Mouse (Mus musculus): ENCODE results near the gene Txnrd2. TPM values are rescaled to one million over a fixed set of nuclear protein-coding genes. Genes with fewer than 3 reads are reported as not detected.
A peak's percentile ranks its signal among the peaks of the same experiment; 100 is the strongest.

Txnrd2 gene
- total RNA-seq, 2 experiments from 2014 or later = 12.5 to 23.0 TPM

DNA sequence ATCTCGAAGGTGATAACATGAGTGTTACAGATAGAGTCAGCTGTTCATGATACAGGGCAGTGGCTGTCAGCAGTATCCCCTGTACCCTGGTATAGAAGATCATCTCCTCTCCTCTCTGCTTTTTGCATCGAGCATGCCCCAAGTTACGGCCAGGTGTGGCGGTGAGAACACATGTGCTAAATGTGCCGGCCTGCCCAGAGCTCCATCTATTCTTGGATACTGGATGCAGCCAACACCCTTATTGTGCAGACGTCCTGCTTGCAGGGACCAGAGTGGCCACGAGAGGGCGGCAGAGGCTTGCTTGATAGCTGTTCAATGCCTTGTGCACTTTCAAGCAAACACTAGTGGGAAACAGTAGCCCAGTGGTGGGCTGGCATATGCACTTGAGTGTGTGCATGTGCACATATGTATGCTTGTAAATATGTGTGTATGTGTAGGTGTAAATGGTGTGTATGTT is 17.2 kb downstream of the Txnrd2 start:
- peak; percentile 99 for ATAC-seq (replicated peaks; ENCODE audit: poor library complexity)

DNA sequence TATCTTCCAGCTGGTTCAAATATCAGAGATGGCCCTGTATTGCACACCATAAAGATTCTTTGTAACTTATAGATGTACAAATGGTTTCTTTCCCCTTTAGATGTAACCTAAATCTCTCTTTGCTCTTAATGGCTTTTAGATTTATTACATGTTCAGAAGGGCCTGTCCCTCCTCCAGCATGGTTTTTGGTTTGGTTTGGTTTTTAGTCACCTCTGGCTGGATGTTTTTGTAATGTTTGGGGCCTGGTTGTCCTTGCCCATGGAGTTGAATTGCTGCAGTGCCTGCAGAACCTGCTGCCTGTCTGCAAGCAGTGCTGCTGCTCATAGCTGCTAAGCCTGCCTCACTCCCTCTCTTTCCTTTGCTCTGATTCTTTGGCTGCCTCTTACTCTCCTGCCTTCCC is 21.1 kb downstream of the Txnrd2 start:
- no peak for ATAC-seq (replicated peaks; ENCODE audit: poor library complexity)

DNA sequence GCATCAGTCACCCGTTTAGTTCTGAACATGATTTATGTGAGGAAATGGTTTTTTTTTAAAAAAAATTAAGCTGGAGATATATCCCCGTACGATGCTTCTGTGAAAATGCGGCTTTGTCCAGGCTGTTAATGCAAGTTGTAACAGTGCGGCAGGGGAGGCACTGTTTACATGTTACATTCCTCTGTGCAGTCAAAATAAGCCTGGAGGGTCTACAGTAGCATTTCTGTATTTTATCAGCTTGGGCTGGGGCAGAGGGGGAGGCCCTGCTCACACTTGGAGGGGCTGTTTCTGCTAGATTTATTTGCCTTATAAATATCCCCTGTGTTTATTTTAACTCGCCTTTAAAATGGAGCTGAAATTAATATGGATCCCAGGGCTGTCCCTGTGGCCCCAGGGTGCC is 21.9 kb downstream of the Txnrd2 start:
- no peak for ATAC-seq (replicated peaks; ENCODE audit: poor library complexity)

DNA sequence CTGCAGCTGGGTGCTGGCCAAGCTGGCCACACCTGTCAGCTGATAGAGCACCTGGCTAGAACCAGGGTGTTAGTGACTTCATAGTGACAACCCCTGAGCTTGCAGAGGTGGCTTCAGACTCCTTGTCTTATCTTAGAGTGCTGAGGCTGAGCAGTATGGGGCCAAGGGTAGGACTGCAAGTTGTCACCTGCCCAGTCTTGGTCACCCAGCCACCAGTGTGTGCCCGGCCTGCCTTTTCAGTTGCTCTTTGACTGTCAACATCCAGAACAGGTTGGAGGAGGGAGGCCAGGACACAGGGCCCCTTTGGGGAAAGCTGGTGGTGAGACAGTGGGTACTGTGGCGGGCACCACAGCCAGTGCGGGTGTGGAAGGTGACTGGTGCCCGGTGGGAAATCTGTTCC is 22.8 kb downstream of the Txnrd2 start:
- no peak for ATAC-seq (replicated peaks; ENCODE audit: poor library complexity)

GRCm38 (mm10) chr16:18451486-18452181 is 25.4 kb downstream of the Txnrd2 start:
- no peak for ATAC-seq (replicated peaks; ENCODE audit: poor library complexity)

DNA sequence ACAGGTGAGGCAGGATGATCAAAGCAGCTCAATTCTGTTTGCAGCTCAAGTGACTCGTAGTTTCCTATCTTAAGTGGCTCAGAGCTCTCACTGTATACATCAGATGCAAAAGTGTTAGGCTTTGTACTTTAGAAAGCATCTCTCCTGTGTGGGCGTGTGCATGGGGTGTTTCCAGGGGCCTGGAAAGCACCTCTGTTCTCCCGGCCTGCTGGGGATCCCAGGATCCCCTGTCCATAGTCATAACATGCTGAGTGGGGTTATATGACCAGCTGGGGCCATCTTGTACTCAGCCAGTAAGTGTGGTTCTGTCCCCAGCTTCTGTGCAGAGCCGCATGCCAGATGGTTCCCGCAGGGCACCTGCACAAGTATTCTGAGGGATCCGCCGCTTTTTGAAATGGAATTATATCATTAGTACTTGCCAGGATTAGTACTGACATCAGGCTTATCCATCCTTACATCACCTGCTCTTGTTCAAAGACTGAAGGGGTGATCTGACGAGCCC is 26.2 kb downstream of the Txnrd2 start:
- no peak for ATAC-seq (replicated peaks; ENCODE audit: poor library complexity)

DNA sequence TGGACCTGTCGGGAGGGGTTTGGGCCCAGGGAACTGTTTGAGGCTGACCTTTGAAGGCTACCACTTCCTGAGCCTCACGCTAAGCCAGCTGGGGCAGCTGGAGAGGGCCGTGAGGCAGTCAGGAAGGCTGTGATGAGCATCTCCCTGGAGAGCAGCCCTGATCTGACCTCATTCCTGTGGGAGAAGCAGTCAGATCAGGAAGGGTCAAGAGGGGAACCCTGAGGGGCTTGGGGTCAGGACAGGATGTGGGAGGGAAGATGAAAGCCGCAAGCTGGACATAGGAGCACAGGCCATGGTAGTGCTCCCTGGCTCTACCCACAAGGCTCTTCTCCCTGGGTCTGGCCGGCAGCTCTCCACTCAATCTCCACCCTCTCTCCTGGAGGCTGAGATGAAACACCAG is 27.7 kb downstream of the Txnrd2 start:
- ATAC-seq (replicated peaks; ENCODE audit: poor library complexity) = no peak

DNA sequence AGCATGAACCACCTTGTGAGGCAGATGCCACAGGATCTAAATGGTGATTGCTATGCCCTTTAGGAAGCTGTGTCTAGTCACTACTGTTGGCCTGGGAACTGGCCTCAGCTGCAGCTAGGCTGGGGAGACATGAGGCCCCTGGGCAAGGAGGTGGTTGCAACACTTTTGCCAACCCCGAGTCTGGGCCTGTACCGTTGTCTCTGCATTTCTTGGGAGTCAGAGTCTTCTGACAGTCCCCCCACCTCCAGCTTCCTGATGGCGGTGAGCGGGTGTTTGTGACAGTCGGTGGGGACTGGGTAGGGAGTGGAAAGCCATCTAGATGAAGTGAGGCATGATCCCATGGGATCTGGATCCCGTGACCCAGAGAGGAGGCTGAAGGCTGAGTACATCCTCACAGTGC is 29.2 kb downstream of the Txnrd2 start:
- ATAC-seq (replicated peaks; ENCODE audit: poor library complexity) = no peak

GRCm38 (mm10) chr16:18458661-18459060 is 32.5 kb downstream of the Txnrd2 start:
- ATAC-seq (replicated peaks; ENCODE audit: poor library complexity) = no peak

DNA sequence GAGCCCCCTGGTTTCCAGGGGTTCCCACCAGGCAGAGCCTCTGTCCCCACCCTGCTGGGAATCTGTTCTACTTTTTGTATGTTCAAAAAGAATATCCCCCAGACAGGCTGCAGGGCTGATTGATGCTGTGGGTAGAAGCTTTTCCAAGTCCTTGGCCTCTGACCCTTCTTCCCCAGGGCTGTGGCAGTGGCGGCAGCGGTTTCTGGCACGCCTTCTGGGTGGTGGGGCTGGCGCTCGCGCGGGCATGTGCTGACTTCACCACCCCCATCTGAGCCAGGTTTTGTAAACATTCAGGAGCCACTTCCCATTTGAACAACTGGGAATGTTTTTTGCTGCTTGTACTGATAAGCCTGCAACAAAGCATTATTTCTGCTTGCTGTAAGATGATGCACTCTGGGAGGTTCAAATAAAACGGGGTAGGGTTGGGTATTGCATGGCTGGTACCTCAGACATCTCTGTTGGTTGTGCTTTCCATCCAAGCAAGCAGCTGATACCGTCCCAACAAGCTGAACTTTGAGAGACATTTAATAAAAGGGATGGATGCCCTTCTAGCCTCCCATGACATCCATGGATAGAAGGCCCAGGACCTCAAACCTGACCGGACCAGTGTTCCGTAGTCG is 33.3 kb downstream of the Txnrd2 start:
- ATAC-seq (replicated peaks; ENCODE audit: poor library complexity) = peak; percentile 18

GRCm38 (mm10) chr16:18459955-18460370 is 33.8 kb downstream of the Txnrd2 start:
- peak; percentile 85 for ATAC-seq (replicated peaks; ENCODE audit: poor library complexity)

DNA sequence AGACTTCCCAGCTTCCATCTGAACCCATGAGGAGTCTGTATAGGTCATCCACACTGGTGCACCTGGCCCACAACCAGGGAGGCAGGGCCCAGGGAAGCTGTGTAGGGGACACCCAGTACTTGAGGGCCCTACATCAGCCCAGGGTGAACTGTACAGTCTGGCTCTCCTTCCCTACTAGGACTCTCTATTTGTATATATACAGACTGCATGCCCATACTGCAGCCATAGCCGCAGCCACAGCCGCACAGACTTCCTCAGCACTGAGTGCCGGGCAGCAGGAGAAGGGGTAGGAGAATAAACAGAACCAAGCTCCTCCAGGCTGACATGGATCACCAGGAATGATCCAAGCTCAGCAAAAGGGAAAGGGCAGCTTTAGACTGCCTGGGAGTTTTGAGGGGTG is 34.6 kb downstream of the Txnrd2 start:
- ATAC-seq (replicated peaks; ENCODE audit: poor library complexity) = no peak

GRCm38 (mm10) chr16:18462031-18462430 is 35.8 kb downstream of the Txnrd2 start:
- no peak for ATAC-seq (replicated peaks; ENCODE audit: poor library complexity)

DNA sequence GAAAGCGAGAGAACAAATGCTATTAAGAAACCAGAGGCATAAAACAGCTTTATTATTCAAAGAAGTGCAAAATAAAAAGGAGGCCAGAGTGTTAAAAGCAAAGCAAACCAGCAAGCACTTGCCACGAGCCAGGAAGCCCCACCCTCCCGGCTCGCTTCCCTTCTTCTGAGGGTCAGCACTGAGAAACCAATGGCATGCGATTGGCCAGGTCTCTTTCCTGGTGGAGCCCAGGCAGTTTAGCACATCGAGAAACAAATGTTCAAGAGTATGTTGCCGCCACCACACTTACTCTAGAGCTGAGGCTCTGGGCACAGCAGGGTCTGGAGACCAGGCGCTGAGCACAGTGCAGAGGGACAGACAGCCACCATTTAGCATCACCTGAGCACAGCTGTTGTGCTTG is 36.4 kb downstream of the Txnrd2 start:
- ATAC-seq (replicated peaks; ENCODE audit: poor library complexity) = no peak

DNA sequence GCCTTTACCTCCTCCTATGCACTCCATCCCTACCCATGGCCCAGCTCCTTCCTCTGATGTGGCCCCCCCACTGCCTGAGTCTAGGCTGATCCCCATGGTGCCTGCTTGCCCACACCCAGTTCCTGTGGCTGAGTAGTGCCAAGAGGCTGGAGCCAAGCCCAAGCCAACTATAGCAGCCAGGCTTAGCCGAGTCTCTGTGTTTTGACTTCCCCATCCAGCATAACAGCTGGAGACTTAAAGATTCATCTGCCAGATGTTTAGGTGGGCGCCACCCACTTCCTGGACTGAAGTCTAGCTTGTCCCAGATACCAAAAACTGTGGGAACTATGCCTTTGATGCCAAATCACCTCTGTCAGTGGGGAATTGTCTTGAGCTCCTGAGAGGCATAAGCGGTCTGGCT is 38.1 kb downstream of the Txnrd2 start:
- no peak for ATAC-seq (replicated peaks; ENCODE audit: poor library complexity)

GRCm38 (mm10) chr16:18470829-18471228 is 44.6 kb downstream of the Txnrd2 start:
- ATAC-seq (replicated peaks; ENCODE audit: poor library complexity) = peak; percentile 46

- ATAC-seq (replicated peaks; ENCODE audit: poor library complexity) = no peak
Observed at GRCm38 (mm10) chr16:18471381-18471955, 45.3 kb downstream of the Txnrd2 start.

DNA sequence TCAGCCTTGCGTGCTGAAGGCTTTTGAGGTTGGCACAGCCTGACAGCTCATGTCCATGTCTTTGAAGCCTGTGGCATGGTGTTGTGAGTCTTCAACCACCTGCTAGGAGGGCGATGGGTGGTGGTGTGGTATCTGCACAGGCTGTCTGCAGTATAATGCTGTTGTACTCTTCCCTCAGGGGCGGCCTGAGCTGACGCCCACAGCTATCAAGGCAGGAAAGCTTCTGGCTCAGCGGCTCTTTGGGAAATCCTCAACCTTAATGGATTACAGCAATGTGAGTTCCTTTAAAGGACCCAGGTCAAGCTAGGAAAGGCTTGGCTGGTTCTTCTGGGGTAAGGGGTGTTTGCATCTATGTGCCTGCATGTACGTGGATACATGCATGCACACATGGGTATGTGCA is 45.8 kb downstream of the Txnrd2 start:
- ATAC-seq (replicated peaks; ENCODE audit: poor library complexity) = no peak

DNA sequence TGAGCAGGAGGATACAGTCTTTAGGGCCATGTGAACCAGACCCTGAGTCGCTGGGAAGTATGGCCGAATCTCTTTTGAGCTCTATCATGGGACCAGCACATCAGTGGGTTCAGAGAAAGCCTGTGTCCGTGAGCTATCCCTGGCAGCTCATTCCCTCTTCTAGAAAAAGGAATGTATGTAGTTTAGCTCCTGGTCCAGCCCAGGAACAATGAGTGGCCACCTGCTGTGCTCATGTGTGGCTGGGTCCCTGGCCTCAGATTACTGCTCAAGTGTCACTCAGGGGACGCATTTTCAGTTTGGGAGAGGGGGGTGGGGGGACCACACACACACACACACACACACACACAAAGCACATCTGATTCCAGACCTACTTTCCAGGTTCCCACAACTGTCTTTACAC is 46.2 kb downstream of the Txnrd2 start:
- no peak for ATAC-seq (replicated peaks; ENCODE audit: poor library complexity)

DNA sequence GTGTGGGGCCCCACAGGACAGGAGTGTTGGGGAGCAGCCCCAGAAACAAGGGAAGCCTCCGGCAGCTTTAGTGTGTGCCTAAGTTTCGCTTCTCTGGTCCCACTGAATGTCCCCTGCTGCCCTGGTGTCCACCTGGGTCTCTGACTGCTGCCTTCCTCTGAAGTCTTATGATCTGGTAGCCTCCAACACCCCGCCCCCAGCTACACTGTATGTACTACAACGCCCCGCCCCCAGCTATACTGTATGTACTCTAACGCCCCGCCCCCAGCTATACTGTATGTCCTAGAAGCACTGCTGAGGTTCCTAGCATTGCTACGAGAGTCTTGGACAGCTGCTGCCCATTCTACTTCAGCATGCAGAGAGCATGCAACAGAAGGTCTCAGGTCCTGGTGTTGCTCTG is 46.8 kb downstream of the Txnrd2 start:
- no peak for ATAC-seq (replicated peaks; ENCODE audit: poor library complexity)

DNA sequence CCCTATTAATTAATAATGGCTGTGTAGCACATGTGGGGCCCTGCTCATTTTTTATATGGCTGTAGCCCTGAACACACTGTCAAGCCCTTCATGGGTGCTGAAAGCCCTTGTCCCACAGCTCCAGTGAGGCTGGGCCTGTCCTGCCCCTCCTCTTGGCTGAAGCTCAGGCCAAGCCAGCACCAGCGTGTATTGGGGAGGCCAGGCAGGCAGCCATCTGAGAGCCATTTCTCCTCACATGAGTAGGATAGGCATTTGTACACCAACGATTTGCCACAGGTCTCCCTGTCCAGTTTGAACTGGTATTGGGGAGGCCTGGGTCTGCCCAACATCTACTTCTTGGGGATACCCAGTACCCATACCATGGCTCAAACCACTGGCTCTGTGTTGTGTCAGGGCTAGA is 47.8 kb downstream of the Txnrd2 start:
- no peak for ATAC-seq (replicated peaks; ENCODE audit: poor library complexity)

- ATAC-seq (replicated peaks; ENCODE audit: poor library complexity) = no peak
Observed at GRCm38 (mm10) chr16:18477996-18478395, 51.8 kb downstream of the Txnrd2 start.

All from megakaryocyte progenitor cell, adult 5-6 weeks (primary cell).